Mouse (Mus musculus): ENCODE measurements around the gene Col16a1.

DNA sequence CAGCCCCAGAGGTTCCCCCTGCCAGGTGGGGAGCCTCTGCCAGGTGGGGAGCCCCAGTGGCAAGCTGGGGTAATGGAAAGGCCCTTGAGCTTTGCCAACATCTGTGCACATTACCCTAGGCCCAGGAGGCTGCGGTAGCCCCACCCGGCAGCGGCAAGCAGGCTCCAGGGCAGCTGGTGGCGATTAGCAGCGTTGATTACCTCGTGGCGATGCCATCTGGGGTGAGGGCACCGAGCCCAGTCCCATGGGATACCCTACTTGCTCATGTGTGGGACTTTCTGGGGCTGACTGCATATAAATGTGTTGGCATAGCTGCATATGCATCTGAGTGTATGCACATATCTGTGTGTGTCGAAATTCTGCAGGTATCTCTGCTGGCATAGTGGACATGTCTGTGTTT is 3.4 kb upstream of the Col16a1 start:
- TF ChIP-seq POLR2A (IDR thresholded peaks at IDR 0.05; ENCODE audit: borderline replicate concordance, low read depth, low read length), result no peak
- no peak for TF ChIP-seq CTCF (IDR thresholded peaks at IDR 0.05; ENCODE audit: low read depth, low read length)

Measured in bone marrow macrophage, adult 2 months (primary cell).